Mouse (Mus musculus): ENCODE measurements around the gene Elp4.
A peak's percentile ranks its signal among the peaks of the same experiment; 100 is the strongest.

Elp4 gene

GRCm38 (mm10) chr2:105710511-105710910 is 193.9 kb downstream of the Elp4 start:
- no peak for DNase-seq

- DNase-seq: peak; percentile 50
Measured at GRCm38 (mm10) chr2:105709126-105709525, 195.2 kb downstream of the Elp4 start.

- DNase-seq: no peak
Measured at GRCm38 (mm10) chr2:105705320-105705719, 199.0 kb downstream of the Elp4 start.

GRCm38 (mm10) chr2:105702586-105702985 is 201.8 kb downstream of the Elp4 start:
- no peak for DNase-seq

GRCm38 (mm10) chr2:105701781-105702180 is 202.6 kb downstream of the Elp4 start:
- no peak for DNase-seq

- no peak for DNase-seq
Measured at GRCm38 (mm10) chr2:105698631-105699030, 205.7 kb downstream of the Elp4 start.

- no peak for DNase-seq
Measured at GRCm38 (mm10) chr2:105697741-105698140, 206.6 kb downstream of the Elp4 start.

GRCm38 (mm10) chr2:105691296-105691695 is 213.1 kb downstream of the Elp4 start:
- DNase-seq: no peak

- no peak for DNase-seq
Measured at GRCm38 (mm10) chr2:105689771-105690639, 214.4 kb downstream of the Elp4 start.

GRCm38 (mm10) chr2:105689304-105689770 is 215.0 kb downstream of the Elp4 start:
- DNase-seq: no peak

GRCm38 (mm10) chr2:105688436-105689303 is 215.7 kb downstream of the Elp4 start:
- DNase-seq: peak; percentile 67

- no peak for DNase-seq
Measured at GRCm38 (mm10) chr2:105688011-105688410, 216.4 kb downstream of the Elp4 start.

GRCm38 (mm10) chr2:105687317-105687991 is 216.9 kb downstream of the Elp4 start:
- DNase-seq: peak; percentile 82

- DNase-seq: no peak
Measured at GRCm38 (mm10) chr2:105686363-105687316, 217.7 kb downstream of the Elp4 start.

GRCm38 (mm10) chr2:105685651-105686050 is 218.7 kb downstream of the Elp4 start:
- no peak for DNase-seq

GRCm38 (mm10) chr2:105684991-105685650 is 219.2 kb downstream of the Elp4 start:
- DNase-seq: no peak

- DNase-seq: no peak
Measured at GRCm38 (mm10) chr2:105683771-105684410, 220.5 kb downstream of the Elp4 start.

GRCm38 (mm10) chr2:105682634-105683351 is 221.6 kb downstream of the Elp4 start:
- DNase-seq: no peak

- peak; percentile 70 for DNase-seq
Measured at GRCm38 (mm10) chr2:105682011-105682501, 222.3 kb downstream of the Elp4 start.

Data from cerebellum, adult 8-10 months (tissue).